Mouse (Mus musculus): ENCODE results near the gene Wnt3a. TPM values are rescaled to one million over a fixed set of nuclear protein-coding genes. Genes with fewer than 3 reads are reported as not detected.

Gene Wnt3a
- not detected for total RNA-seq (2023)

DNA sequence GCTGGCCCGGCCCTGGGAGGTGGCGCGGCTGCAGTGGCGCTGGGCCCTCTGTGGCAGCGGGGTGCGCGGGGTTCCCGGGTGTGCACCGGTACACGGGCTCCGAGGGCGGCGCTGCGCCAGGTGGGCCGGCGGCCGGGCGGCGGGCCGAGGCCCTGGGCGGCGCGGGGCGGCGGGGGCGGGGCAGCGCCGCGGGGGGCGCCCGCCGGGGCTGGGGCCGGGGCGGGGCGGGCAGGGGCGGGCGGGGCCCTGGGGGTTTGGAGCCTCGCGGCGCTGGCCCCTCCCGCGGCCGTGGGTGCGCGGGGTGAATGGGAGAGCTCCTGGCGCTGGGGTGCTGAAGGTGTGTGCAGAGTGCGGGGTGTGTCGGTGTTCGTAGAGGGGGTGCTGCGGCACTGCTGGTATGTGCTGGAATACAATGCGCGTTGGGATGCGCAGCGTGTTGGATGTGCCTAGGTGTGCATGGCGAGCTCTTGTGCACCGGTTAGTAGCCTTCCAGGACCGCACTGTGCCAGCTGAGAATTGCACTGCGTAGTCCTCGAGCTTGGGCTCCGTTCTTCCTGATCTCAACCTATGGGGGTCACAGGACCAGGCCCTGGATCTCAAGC lies at the start of gene Wnt3a:
TSS of gene Wnt3a (minus strand) at position 51 of the 602 bp plus-strand sequence.

DNA sequence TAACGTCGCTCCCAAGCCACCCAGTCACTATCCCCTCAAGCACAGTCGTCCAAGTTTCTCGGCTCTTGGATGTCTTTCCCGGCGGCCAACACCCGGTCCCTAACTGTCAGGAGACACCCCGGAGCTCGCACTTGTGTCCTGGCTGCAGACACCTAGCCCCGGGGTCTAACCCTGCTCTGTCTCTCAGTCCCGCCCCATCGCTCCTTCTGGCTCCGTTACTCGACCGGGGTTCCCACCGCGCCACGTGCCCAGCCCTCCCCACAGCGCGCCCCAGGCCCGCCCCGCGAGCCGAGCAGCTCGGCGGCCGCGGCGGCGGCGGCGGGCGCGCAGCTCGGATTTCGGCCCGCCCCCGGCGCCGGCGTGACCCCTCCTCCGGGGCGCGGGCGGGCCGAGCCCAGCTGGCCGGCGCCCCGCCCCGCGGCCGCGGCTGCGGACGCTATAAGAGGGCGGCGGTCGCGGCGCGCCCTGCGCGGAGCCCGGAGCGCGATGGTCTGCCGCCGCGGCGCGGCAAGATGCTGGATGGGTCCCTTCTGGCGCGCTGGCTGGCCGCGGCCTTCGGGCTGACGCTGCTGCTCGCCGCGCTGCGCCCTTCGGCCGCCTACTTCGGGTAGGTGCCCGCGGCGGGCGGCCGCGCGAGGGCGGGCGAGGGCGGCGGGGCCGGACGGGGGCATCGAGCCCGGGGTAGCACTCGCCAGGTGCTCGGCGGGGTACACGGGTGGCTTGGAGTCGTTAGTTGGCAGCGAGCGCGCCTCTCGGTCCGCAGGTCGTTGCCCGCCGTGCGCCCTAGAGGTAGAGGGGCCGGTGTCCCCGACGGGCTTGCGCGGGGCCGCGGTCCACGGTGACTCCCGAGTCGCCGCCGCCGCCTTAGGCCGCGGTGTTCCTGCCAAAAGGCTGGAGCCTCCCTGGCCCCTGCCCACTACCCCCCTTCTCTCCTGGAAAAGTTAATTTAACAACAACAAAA lies 16.2 kb upstream of the Wnt3a start, which contains the start of gene Wnt9a:
TSS of gene Wnt9a (plus strand) at position 468 of the 961 bp plus-strand sequence.

DNA sequence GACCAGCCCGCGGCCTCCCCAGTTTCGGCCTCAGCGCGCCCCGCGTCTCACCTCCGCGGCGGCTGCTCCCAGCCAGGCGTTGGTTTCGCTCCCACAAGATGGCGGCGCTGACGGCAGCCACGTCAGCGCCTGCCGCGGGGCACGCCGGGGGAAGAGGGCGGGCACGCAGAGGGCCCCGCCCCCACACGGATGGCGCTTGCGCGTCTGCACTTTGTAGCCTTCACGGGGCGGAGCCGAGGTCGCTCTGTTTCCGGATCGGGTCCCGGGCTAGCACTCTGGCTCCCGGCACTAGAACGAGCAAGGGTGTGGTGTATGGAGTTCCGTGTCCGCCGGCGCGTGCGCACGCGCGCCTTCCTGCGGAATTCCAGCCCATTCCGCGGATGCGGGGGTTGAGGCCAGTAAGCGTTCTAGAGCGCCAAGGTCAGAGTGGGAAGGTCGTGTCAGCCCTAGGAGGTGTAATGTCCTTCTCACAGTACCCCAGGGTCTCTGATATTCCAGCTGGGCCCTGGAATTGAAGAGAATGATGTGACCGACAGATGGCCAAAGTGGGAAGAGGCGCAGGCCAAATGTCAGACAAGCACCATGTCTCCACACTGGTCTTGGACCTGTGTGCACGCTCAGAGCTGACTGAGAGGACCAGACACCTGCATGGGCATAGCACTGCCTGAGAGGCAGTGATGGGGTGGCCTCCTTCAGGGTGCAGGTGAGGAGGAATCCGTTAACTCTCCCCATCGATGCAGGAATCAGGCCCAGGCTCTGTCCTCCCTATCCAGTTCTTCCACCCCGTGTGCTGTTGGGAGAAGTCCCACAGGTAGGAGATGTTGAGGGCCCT lies 62.2 kb downstream of the Wnt3a start, which contains the start of gene Arf1:
TSS of gene Arf1 (minus strand) at position 149 of the 832 bp plus-strand sequence.

DNA sequence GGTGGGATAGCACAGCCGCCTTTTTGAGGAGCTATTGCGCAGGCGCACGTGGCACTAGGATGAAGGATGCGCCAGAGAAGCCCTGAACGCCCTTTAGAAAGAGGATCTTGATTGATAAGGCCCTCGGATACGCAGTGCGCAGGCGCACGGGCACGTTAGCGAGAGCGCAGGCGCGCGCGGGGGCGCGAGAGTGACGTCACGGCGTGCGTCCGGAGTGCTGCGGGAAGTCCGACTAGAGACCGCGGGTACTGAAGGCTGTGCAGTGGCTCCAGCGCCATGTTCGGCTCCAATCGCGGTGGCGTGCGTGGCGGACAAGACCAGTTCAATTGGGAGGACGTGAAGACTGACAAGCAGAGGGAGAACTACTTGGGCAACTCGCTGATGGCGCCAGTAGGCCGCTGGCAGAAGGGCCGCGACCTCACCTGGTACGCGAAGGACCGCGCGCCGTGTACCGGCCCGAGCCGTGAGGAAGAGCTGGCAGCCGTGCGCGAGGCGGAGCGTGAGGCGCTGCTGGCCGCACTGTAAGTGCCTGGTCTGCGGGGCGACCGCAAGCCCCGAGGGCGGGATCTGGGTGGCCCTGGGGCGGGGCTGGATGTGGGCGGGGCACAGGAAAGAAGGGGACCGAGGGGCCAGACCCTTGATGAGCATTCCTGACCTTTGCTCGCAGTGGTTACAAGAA lies 82.3 kb downstream of the Wnt3a start, which contains the start of gene 2310033P09Rik:
TSS of gene 2310033P09Rik (plus strand) at position 169 of the 679 bp plus-strand sequence.

DNA sequence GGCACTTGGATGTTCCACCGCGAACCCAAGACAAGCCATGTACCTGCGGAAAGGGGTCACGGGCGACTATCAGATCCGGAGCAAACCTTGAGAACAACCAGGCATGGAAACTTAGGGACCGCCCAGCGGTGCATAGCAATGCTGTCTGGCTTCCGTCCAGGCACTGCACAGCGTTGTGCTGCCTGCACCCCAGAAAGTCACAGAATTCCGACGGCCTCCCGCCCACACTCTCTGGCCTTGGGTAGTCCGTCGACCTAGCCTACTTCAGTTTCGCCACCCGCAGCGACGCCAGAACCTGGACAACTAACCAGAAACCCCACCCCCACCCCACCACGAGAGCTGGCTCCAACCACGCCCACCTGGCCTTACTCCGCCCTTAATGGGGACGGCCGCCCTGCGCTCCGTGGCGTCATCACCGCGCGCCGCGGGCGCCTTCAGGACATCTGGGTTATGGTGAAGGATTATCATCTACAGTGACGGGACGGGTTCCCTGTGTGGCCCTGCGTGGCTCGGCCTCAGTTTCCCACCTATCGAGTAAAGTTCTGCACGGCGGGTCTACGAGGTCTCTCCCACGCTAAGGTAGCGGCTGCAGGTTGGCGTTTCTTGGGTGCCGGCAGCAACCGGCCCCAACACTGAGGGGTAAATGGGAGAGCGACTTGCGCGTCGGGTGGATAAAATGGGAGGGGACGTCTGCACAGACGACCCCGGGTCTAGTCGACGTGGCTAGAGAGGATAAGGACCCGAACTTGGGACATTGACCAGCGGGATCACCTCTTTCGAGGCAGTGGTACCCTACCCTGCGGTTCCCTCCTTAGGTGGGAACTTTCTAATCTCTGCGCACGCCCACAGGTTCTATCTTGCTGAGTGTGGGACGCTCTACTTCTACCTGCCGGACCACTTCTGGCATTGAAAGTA lies 88.2 kb downstream of the Wnt3a start, which contains the start of gene Mrpl55:
TSS of gene Mrpl55 (plus strand) at position 406 of the 915 bp plus-strand sequence.

Other genes starting within 250 kb of the Wnt3a start
- under 1 TPM; 0.39 to 0.47 TPM for gene Obscn, start 154.3 kb downstream of the Wnt3a start, total RNA-seq (2023)
- 10 to 100 TPM; 39.6 to 41.9 TPM for gene Iba57, start 127.0 kb downstream of the Wnt3a start, total RNA-seq (2023)
- under 1 TPM in 1 of 2 experiments, not detected in 1; 0.26 TPM for gene Gjc2, start 107.5 kb downstream of the Wnt3a start, total RNA-seq (2023)
- gene Guk1, start 98.5 kb downstream of the Wnt3a start, total RNA-seq (2023), result 10 to 100 TPM; 36.9 to 37.2 TPM
- 10 to 100 TPM; 14.9 to 15.2 TPM for gene Mrpl55, start 88.3 kb downstream of the Wnt3a start, total RNA-seq (2023)
- gene 2310033P09Rik, start 82.4 kb downstream of the Wnt3a start, total RNA-seq (2023), result 10 to 100 TPM; 29.0 to 30.0 TPM
- gene Arf1, start 62.5 kb downstream of the Wnt3a start, total RNA-seq (2023), result 100 to 1,000 TPM; 205 to 222 TPM
- not detected for gene Wnt9a, start 16.2 kb upstream of the Wnt3a start, total RNA-seq (2023)
- gene Prss38, start 84.9 kb upstream of the Wnt3a start, total RNA-seq (2023), result under 1 TPM in 1 of 2 experiments, not detected in 1; 0.44 TPM
- gene Jmjd4, start 159.3 kb upstream of the Wnt3a start, total RNA-seq (2023), result 10 to 100 TPM; 11.3 to 13.4 TPM
- gene Snap47, start 160.4 kb upstream of the Wnt3a start, total RNA-seq (2023), result 10 to 100 TPM; 22.4 to 28.3 TPM
- gene Zfp867, start 181.7 kb upstream of the Wnt3a start, total RNA-seq (2023), result 1 to 10 TPM; 3.4 to 4.4 TPM
- 10 to 100 TPM; 21.7 to 27.2 TPM for gene Zkscan17, start 236.0 kb upstream of the Wnt3a start, total RNA-seq (2023)

All from T-cell, adult 66 days (primary cell).